Mouse (Mus musculus) heart, embryonic 14.5 days (tissue): ENCODE data around the gene Trappc10. TPM values are rescaled to one million over a fixed set of nuclear protein-coding genes. Genes with fewer than 3 reads are reported as not detected.

Experiments used
- ATAC-seq: fragments of 200-750 bp; cut with Nextera tagmentation; 2 replicates; pipeline ENCODE4 v1.8.0; 2017; ENCODE audit warnings: low read depth, moderate TSS enrichment; ENCODE audit not compliant: insufficient number of reproducible peaks, insufficient read depth, low FRiP score
- H3K27ac ChIP-seq, 2 experiments: fragments of 200-500 bp in 1 of 2; fragments of 300-500 bp in 1 of 2; sonication (generic) in 1 of 2; replicated peaks in 1 of 2; 2 replicates each; pipeline ENCODE4 v1.5.1; 2012 to 2014; ENCODE audit warnings: low read depth in 2 of 2, low read length in 2 of 2, control low read depth in 1 of 2, mild to moderate bottlenecking in 1 of 2, mixed read lengths in 1 of 2; ENCODE audit not compliant: control insufficient read depth in 1 of 2, insufficient read depth in 1 of 2
- H3K27me3 ChIP-seq: fragments of 300-500 bp; sonication (generic); 2 replicates; pipeline ENCODE4 v1.6.1; 2014; ENCODE audit warnings: mild to moderate bottlenecking, low read length, control low read depth; ENCODE audit not compliant: control insufficient read depth, insufficient read depth
- H3K36me3 ChIP-seq: fragments of 300-500 bp; sonication (generic); 2 replicates; pipeline ENCODE4 v1.6.1; 2014; ENCODE audit warnings: mild to moderate bottlenecking, control low read depth, low read length, mixed read lengths; ENCODE audit not compliant: control insufficient read depth, insufficient read depth
- H3K4me1 ChIP-seq, 2 experiments: fragments of 200-500 bp in 1 of 2; fragments of 300-500 bp in 1 of 2; sonication (generic) in 1 of 2; 2 replicates each; pipeline ENCODE4 v1.6.1; 2012 to 2014; ENCODE audit warnings: low read length in 2 of 2, control low read depth in 1 of 2, mixed read lengths in 1 of 2; ENCODE audit not compliant: control insufficient read depth in 2 of 2, insufficient read depth in 2 of 2
- H3K4me2 ChIP-seq: fragments of 300-500 bp; sonication (generic); 2 replicates; pipeline ENCODE4 v1.6.1; 2014; ENCODE audit warnings: mild to moderate bottlenecking, low read length
- H3K4me3 ChIP-seq, 2 experiments: fragments of 200-500 bp in 1 of 2; fragments of 300-500 bp in 1 of 2; sonication (generic) in 1 of 2; 2 replicates each; pipeline ENCODE4 v1.5.1; 2012 to 2014; ENCODE audit warnings: low read length in 2 of 2, mild to moderate bottlenecking in 2 of 2, control low read depth in 1 of 2, low read depth in 1 of 2, moderate library complexity in 1 of 2; ENCODE audit not compliant: control insufficient read depth in 1 of 2, insufficient read depth in 1 of 2
- H3K9ac ChIP-seq: fragments of 300-500 bp; sonication (generic); 2 replicates; pipeline ENCODE4 v1.6.1; 2014; ENCODE audit warnings: mild to moderate bottlenecking, low read length
- H3K9me3 ChIP-seq: fragments of 300-500 bp; sonication (generic); 2 replicates; pipeline ENCODE4 v1.6.1; 2016; ENCODE audit warnings: low read length, control low read depth; ENCODE audit not compliant: control insufficient read depth
- WGBS: fragments of 180-500 bp; shearing (Covaris S2); extraction: QIAGEN DNeasy Blood & Tissue Kit; methylation state at CpG from one replicate; pipeline ENCODE4 v1.1.7; 2014; 5-methylcytosine and 5-hydroxymethylcytosine counted together
- polyA plus RNA-seq: library from polyadenylated mRNA; unstranded; fragments of >200 nt; fragmentation: Nextera tagmentation; extraction: Ambion mirVana; gene quantifications from 2 replicates; pipeline ENCODE4 v1.2.1, GENCODE M21; 2014

Trappc10 gene
- polyA plus RNA-seq, 1 experiment from 2014 or later: 19.0 TPM

DNA sequence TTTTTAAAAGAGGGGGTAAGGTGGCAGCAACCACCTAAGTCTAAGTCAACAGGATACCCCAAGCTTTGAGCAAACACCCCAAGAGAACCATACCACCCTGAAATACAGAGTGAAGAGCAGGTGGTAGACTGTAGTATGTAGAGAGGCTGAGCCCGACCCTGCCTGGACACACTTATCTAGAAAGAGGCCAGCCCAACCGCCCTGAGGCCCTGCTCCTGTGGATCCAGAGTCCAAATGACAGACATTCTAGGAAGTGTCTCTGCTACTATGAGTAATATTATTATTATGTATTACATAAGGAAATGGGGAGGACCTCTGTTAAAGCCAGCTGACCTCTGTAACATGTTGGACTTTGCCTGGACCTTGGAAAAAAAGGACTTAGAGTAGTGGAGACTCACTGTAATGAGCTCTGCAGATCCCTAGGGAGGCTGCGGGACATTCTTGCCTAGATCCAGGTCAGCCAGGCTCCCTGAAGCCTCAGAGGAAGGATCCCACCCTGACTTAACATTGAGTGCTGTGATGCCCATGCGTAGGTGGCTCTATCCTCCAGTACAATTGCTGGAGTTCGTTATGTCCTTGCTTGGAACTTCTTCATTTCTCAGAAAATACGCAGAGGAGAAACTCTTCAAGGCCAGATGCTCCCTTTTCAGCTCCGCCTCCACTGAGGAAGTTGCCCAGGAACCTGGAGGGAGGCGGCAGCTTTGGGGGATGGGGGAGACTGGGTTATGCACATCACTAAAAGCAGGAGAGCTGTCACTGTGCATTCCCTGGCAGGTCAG, 100.5 kb downstream of the Trappc10 start:
- H3K9me3 ChIP-seq: no peaks in the 10 kb centered on the region
- no peaks in the 10 kb centered on the region for H3K36me3 ChIP-seq
- no peak overlapping the region for H3K9ac ChIP-seq
- no peak overlapping the region for H3K4me3 ChIP-seq
- H3K4me2 ChIP-seq: no peak overlapping the region
- peaks cover 0 to 4% of the 10 kb centered on the region in 2 experiments; a peak in 2 of 4 replicates for H3K4me1 ChIP-seq
- no peaks in the 10 kb centered on the region for H3K27me3 ChIP-seq
- ATAC-seq: no peak
- H3K27ac ChIP-seq: no peak overlapping the region
- WGBS: 41% methylated on average over 8 of the region's 8 CpGs

DNA sequence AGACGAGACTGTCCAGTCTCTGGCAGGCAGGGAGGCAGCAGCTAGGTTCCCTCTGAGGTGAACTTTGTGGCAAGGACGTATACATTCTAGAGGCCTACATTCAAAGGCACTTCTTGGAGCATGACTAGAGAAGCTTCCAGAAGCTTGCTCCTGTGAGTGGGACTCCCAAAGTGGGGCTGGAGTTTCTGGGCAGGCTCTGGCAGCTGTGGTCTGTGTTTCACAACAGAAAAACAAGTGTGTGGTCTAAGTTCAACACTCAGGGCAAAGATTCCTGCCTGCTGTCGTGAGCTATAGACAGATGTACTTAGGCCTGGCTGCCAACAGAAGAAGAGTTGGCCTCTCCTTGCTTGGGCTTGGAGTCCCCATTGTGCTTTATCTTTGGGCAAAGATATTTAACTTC, 103.6 kb downstream of the Trappc10 start:
- no peaks in the 10 kb centered on the region for H3K27me3 ChIP-seq
- no peak overlapping the region for H3K9ac ChIP-seq
- H3K4me3 ChIP-seq: no peak overlapping the region
- no peaks in the 10 kb centered on the region for H3K36me3 ChIP-seq
- no peak for ATAC-seq
- no peak overlapping the region for H3K27ac ChIP-seq
- WGBS: 70% methylated on average over 3 of the region's 3 CpGs
- peaks cover 0 to 7% of the 10 kb centered on the region in 2 experiments; a peak in 2 of 4 replicates for H3K4me1 ChIP-seq
- no peak overlapping the region for H3K4me2 ChIP-seq
- H3K9me3 ChIP-seq: no peaks in the 10 kb centered on the region

DNA sequence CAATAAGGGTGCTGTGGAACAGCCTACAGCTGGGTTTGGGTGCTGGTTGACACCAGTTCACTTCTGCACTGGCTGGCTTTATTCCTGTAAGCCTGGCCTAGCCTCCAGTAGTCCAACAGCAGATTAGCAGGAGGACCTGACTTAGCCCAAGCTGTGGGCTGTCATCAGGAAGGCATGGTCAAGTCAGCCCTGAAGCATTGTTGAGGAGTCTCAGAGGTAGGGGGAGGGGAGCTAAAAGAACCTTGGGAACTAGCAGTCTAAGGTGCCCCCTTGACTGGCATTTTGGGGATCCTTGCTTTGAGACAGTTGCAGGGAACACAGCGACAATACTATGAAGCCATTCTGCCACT, 104.2 kb downstream of the Trappc10 start:
- no peak overlapping the region for H3K4me3 ChIP-seq
- H3K4me2 ChIP-seq: no peak overlapping the region
- H3K27ac ChIP-seq: no peak overlapping the region
- no peak overlapping the region for H3K9ac ChIP-seq
- 82% methylated on average over 1 of the region's 1 CpGs for WGBS
- no peaks in the 10 kb centered on the region for H3K27me3 ChIP-seq
- H3K4me1 ChIP-seq: peaks cover 2 to 11% of the 10 kb centered on the region in 2 experiments; a peak in 3 of 4 replicates
- ATAC-seq: no peak
- H3K36me3 ChIP-seq: no peaks in the 10 kb centered on the region
- H3K9me3 ChIP-seq: no peaks in the 10 kb centered on the region

DNA sequence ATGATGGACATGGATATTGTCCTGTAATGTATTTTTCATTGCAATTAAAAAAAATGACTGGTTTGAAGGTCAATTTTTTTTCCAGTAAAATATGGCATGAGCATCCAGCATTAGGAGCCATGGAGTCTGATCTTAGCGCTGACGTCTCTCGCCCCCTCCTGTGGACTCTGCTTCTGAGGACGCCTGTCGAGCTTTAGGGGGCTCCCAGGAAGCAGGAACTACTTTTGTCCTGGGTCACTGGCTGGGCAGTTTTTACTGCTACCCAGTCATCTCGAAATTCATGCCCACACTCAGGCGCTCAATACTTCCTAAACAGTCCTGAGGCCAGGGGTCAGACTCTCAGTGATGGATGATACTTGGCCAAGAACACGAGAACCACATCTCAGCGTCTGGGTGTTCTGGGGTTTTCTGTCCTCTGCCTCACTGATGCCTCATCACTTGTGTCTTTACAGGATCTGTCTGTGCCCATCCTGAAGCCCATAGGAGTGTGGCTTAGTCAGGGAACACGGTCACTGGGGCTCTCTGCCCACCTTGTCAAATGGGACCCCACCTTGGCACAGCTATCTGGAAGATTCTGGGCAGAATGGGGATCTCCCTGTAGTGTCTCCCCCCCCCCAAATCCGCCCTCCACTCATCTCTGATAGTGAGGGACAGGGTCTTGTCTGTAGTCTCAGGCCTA, 104.7 kb downstream of the Trappc10 start:
- ATAC-seq: no peak
- Histone ChIP-seq H3K9ac (no peak overlapping the region), H3K4me1 (peaks cover 5 to 17% of the 10 kb centered on the region in 2 experiments), H3K9me3 (no peaks in the 10 kb centered on the region), H3K4me2 (no peak overlapping the region), H3K4me3 (no peak overlapping the region), H3K36me3 (no peaks in the 10 kb centered on the region), H3K27me3 (no peaks in the 10 kb centered on the region), H3K27ac (peak overlapping the region in 1 of 2 experiments; percentile 24; a peak in 1 of 4 replicates)
- 75% methylated on average over 11 of the region's 11 CpGs for WGBS

DNA sequence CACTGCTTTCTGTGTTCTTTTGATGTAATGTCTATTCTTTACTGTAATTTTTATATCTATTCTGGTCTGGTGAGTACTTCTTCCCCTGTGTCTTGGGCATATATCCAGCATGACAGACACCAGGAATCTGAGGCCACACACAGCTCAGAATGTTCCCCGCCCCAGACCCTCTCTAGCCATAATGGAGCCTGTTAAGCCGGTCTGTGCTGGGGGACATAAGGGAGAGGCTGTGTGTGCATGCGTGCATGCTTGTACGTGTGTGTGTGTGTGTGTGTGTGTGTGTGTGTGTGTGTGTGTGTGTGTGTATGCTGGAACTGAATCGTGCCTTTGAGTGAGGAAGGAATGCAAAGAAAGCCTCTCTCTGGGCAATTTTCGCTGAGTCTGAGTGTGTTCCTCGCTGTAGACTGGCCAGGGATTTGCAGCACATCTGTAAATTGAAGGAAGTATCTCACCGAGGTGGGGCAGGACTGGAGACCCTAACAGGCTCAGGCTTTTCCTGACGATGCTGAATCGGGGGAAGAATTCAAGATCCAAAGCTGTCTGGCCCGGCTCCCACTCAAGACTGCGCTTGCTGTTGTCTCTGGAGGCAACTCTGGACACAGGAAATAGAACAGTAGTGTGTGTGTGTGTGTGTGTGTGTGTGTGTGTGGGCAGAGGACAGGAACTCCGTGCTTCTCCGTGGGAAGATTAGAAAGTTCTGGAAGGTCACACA, 105.5 kb downstream of the Trappc10 start:
- Histone ChIP-seq H3K27ac (peak overlapping the region; percentile 24 to 68; a peak in 2 of 4 replicates), H3K4me3 (no peak overlapping the region), H3K27me3 (no peaks in the 10 kb centered on the region), H3K36me3 (no peaks in the 10 kb centered on the region), H3K9ac (no peak overlapping the region), H3K4me1 (peaks cover 10 to 17% of the 10 kb centered on the region in 2 experiments), H3K4me2 (no peak overlapping the region), H3K9me3 (no peaks in the 10 kb centered on the region)
- ATAC-seq: no peak
- 51% methylated on average over 14 of the region's 14 CpGs for WGBS

DNA sequence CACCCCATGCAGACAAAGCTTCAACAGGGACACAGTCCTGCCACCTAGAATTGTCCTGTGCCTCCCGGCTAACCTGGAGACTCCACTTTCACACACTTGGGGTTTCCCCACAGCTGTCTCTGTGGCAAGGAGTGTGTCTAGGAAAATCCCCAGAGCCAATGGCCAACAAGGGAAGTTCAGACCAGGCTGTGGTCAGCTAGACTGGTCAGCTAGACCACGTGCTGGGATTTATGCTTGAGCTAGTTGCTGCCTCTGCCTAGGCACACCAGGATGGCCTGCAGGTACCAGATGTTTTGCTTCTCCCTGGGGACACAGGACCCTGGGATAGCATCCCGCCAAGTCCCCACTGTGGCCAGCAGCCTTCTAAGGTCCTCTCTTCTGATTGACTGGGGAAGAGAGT, 107.2 kb downstream of the Trappc10 start:
- H3K27ac ChIP-seq: no peak overlapping the region

More for the DNA sequence above, 107.2 kb downstream of the Trappc10 start:
- H3K27me3 ChIP-seq: no peaks in the 10 kb centered on the region
- H3K4me3 ChIP-seq: no peak overlapping the region
- H3K9me3 ChIP-seq: no peaks in the 10 kb centered on the region
- no peak for ATAC-seq
- H3K36me3 ChIP-seq: no peaks in the 10 kb centered on the region
- H3K9ac ChIP-seq: no peak overlapping the region
- 90% methylated on average over 3 of the region's 3 CpGs for WGBS
- no peak overlapping the region for H3K4me2 ChIP-seq
- H3K4me1 ChIP-seq: peaks cover 10 to 17% of the 10 kb centered on the region in 2 experiments
